Mouse (Mus musculus) hindbrain, embryonic 13.5 days (tissue): ENCODE measurements around the gene Suclg1. TPM values are rescaled to one million over a fixed set of nuclear protein-coding genes. Genes with fewer than 3 reads are reported as not detected.

ENCODE experiments used
- ATAC-seq: fragments of 200-750 bp; cut with Nextera tagmentation; 2 replicates; pipeline ENCODE4 v1.8.0; 2017; ENCODE audit warnings: moderate TSS enrichment; ENCODE audit not compliant: low FRiP score
- H3K27ac ChIP-seq: fragments of 300-500 bp; sonication (generic); 2 replicates; pipeline ENCODE4 v1.5.1; 2015; ENCODE audit warnings: inconsistent platforms, mild to moderate bottlenecking, moderate library complexity
- H3K27me3 ChIP-seq: fragments of 300-500 bp; sonication (generic); 2 replicates; pipeline ENCODE4 v1.6.1; 2015; ENCODE audit warnings: mild to moderate bottlenecking, inconsistent platforms
- H3K36me3 ChIP-seq: fragments of 300-500 bp; sonication (generic); 2 replicates; pipeline ENCODE4 v1.6.1; 2015; ENCODE audit warnings: mild to moderate bottlenecking, inconsistent platforms
- H3K4me1 ChIP-seq: fragments of 300-500 bp; sonication (generic); replicated peaks from 2 replicates; pipeline ENCODE4 v1.6.1; 2015; ENCODE audit warnings: inconsistent platforms
- H3K4me2 ChIP-seq: fragments of 300-500 bp; sonication (generic); 2 replicates; pipeline ENCODE4 v1.6.1; 2015; ENCODE audit warnings: inconsistent platforms, mild to moderate bottlenecking, moderate library complexity
- H3K4me3 ChIP-seq: fragments of 300-500 bp; sonication (generic); 2 replicates; pipeline ENCODE4 v1.5.1; 2015; ENCODE audit warnings: mild to moderate bottlenecking, inconsistent platforms
- H3K9ac ChIP-seq: fragments of 300-500 bp; sonication (generic); 2 replicates; pipeline ENCODE4 v1.6.1; 2015; ENCODE audit warnings: mild to moderate bottlenecking, inconsistent platforms
- H3K9me3 ChIP-seq: fragments of 300-500 bp; sonication (generic); 2 replicates; pipeline ENCODE4 v1.6.1; 2016; ENCODE audit warnings: inconsistent platforms
- WGBS: fragments of 180-500 bp; shearing (Covaris S2); methylation state at CpG from one replicate; pipeline ENCODE4 v1.1.7; 2015; 5-methylcytosine and 5-hydroxymethylcytosine counted together
- polyA plus RNA-seq: library from polyadenylated mRNA; unstranded; fragments of >200 nt; fragmentation: Nextera tagmentation; extraction: Ambion mirVana; gene quantifications from 2 replicates; pipeline ENCODE4 v1.2.1, GENCODE M21; 2015

Suclg1 gene
- polyA plus RNA-seq, 1 experiment from 2014 or later = 142 TPM

DNA sequence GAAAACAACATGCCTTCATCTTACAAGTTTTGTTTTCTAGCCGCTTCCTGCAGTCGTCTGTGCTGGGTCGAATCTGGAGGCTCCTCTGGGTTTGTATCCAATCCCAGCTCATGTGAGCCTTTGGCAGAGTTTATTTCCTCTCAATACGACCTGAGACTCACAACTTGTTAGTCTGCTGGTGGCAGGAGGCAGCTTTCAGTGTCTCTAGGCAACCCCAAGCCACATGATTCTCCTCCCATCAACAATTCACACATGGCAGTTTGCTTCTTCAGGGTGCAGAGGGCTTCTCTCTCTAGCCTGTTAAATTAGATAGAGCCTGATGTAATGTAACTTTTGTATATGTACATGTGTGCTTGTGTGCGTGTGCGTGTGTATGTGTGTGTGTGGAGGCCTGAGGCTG, 58.7 kb downstream of the Suclg1 start:
- H3K9me3 ChIP-seq = no peaks in the 10 kb centered on the region
- no peak overlapping the region for H3K9ac ChIP-seq
- no peak for ATAC-seq
- no peak overlapping the region for H3K4me2 ChIP-seq
- H3K27me3 ChIP-seq = no peaks in the 10 kb centered on the region
- no peak overlapping the region for H3K27ac ChIP-seq
- H3K4me1 ChIP-seq = no peaks in the 10 kb centered on the region
- no peak overlapping the region for H3K4me3 ChIP-seq
- H3K36me3 ChIP-seq = no peaks in the 10 kb centered on the region
- 77% methylated on average over 6 of the region's 6 CpGs for WGBS

DNA sequence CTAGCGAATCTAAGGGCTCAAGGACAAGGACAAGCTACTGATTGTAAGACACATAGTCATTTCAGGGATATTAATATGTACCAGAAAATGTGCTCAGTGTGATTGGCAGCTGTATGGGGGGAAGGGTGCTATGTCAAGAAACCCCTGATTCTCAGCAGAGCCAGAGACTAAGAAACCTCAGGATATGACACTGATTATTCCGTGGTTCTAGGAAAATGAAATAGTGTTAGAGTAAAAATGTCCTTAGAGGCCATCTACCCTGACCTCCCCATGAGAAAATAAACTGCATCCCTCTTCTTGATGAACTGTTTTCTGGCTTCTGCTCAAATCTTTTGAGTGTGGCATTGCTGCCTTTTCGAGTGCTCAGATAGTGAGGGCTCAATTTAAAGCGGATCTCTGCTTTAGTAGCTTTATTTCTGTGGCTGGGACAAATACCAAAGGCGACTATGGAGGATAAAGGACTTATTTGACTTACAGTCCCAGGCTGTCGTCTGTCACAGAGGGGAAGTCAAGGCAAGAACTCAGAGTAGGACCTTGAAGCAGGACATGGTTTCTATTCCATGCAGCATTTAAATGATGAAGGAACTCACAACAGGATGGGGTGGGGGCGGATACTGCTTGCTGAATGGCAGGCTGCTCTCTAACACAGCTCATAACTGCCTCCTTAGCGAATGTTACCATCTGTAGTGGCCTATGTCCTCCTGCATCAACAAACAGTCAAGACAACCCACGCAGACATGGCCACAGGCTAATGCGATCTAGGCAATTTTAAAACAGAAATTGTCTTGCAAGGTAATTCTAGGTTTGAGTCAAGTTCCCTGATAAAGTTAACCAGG, 60.7 kb downstream of the Suclg1 start:
- Histone ChIP-seq H3K27me3 (no peaks in the 10 kb centered on the region), H3K9me3 (no peaks in the 10 kb centered on the region), H3K4me2 (no peak overlapping the region), H3K4me3 (no peak overlapping the region), H3K4me1 (no peaks in the 10 kb centered on the region), H3K27ac (no peak overlapping the region; the same call in 1 of the 2 replicates), H3K36me3 (no peaks in the 10 kb centered on the region), H3K9ac (no peak overlapping the region)
- ATAC-seq = no peak
- WGBS = 84% methylated on average over 10 of the region's 10 CpGs

DNA sequence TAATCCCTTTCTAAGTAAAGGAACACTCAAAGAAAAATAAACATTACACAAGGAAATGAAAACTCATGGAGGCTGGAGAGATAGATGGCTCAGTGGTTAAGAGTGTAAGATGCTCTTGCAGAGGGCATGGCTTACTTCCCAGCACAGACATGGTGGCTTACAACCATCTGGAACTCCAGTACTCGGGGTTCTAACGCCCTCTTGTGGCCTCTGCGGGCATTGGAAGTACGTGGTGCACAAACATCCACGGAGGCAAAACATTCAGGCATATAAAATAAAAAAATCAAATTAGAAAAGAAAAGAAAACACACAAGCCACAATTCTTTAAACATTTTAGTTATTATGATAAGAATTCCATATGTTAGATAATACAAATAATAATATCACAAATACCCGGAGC, 63.2 kb downstream of the Suclg1 start:
- Histone ChIP-seq H3K27ac (no peak overlapping the region), H3K9me3 (no peaks in the 10 kb centered on the region), H3K9ac (no peak overlapping the region), H3K36me3 (no peaks in the 10 kb centered on the region), H3K27me3 (no peaks in the 10 kb centered on the region), H3K4me1 (peaks cover 9% of the 10 kb centered on the region), H3K4me3 (no peak overlapping the region), H3K4me2 (no peak overlapping the region)
- 75% methylated on average over 6 of the region's 6 CpGs for WGBS
- ATAC-seq = no peak

DNA sequence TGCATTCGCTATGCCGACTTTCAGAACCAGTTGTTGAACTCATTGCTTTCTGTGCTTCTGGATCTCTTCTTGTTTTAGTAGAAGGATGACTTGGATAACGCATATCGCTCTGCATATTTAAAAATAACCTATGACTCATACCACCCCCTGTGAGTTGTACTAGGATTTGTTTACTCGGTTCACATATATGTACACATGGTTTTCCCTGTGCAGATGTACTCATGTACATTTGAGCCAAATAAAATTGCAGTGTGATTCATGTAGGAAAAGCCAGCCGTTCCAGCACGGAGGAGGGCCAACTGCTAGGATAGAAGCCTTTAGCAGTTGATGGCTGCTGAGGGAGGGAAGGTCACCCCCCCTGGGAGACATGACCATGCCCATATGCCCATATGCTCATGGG, 63.6 kb downstream of the Suclg1 start:
- Histone ChIP-seq H3K9ac (no peak overlapping the region), H3K4me2 (no peak overlapping the region), H3K4me1 (peaks cover 9% of the 10 kb centered on the region), H3K27me3 (no peaks in the 10 kb centered on the region), H3K4me3 (no peak overlapping the region), H3K36me3 (no peaks in the 10 kb centered on the region), H3K27ac (no peak overlapping the region), H3K9me3 (no peaks in the 10 kb centered on the region)
- WGBS = 96% methylated on average over 7 of the region's 7 CpGs
- ATAC-seq = no peak

DNA sequence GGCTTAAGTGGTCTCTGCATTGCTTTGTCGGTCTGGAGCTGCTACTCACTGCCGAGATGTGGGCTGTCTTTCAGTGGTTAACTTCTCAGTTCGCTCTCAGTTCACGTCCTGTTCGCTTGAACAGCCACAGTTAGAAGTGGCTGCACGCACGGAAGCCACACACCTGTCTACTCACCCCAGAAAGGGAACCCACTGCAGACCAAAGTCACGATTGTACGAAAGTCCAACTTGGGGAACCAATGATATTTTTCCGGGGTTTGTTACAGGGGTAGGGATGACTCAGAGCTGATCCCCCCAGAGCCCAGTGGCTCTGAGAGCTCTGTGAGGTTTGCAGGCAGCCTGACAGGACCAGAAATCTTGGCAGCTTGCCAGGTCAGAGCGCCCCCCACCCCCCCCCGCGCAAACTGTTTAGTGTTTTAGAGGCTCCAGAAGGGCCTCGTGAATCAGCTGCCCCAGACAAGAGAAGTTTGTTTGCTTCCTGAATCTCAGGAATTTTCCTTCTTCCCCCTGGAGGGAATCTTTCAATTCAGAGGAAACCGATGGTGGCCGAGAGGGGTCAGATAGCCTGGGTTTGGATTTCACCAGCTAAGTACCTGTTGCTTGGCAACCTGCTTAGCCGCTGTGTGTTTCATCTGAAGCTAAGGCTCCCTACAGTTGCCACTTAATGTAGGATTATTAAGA, 66.9 kb downstream of the Suclg1 start:
- Histone ChIP-seq H3K9ac (peak overlapping the region; percentile 63), H3K27me3 (no peaks in the 10 kb centered on the region)

DNA sequence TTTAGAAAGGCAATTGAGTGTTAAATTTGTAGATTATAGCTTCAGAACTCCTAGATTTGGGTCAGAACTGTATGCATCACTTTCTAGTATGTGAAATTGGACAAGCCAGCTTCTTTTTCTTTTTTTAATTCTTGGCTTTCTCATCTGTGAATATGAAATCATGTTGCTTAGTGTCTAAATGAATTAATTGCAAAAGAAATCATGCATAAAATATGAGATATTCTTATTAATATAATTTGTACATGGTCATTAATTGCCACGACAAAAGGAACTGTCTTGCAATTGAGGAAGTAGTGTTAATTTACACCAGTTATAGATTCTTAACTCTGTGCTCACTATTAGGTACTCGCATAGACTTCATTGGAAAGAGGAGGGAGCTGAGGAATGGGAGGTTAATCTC, 74.1 kb downstream of the Suclg1 start:
- no peaks in the 10 kb centered on the region for H3K36me3 ChIP-seq

More for the DNA sequence above, 66.9 kb downstream of the Suclg1 start:
- Histone ChIP-seq H3K9me3 (no peaks in the 10 kb centered on the region), H3K27ac (peak overlapping the region; percentile 71), H3K4me2 (peak overlapping the region; percentile 58), H3K4me1 (peaks cover 13% of the 10 kb centered on the region), H3K36me3 (no peaks in the 10 kb centered on the region), H3K4me3 (peak overlapping the region; percentile 38)
- under 1% methylated on average over 17 of the region's 17 CpGs for WGBS
- peak; percentile 88 for ATAC-seq

More for the DNA sequence above, 74.1 kb downstream of the Suclg1 start:
- H3K4me2 ChIP-seq = no peak overlapping the region
- ATAC-seq = no peak
- H3K27me3 ChIP-seq = no peaks in the 10 kb centered on the region
- H3K4me1 ChIP-seq = peaks cover 10% of the 10 kb centered on the region; the same call in 1 of the 2 replicates
- no peaks in the 10 kb centered on the region for H3K9me3 ChIP-seq
- H3K4me3 ChIP-seq = no peak overlapping the region
- 70% methylated on average over 2 of the region's 2 CpGs for WGBS
- H3K27ac ChIP-seq = no peak overlapping the region
- H3K9ac ChIP-seq = no peak overlapping the region

Other genes with a start within 250 kb of the Suclg1 start
- 0.23 and 0.47 TPM in 2 replicates for gene Dnah6, start 26.7 kb upstream of the Suclg1 start, polyA plus RNA-seq
- gene 4931417E11Rik, start 221.3 kb downstream of the Suclg1 start, polyA plus RNA-seq = not detected in 2 replicates